Mouse (Mus musculus) bone marrow, adult 2 months (tissue): ENCODE measurements around the gene Glod4.

Source experiments
- CTCF ChIP-seq: fragments of 200-500 bp; IDR thresholded peaks from 2 replicates; pipeline ENCODE4 v1.5.1; 2011; ENCODE audit warnings: low read length, control low read depth; ENCODE audit not compliant: control insufficient read depth, insufficient read depth
- POLR2A ChIP-seq: fragments of 200-500 bp; IDR thresholded peaks from 2 replicates; pipeline ENCODE4 v1.6.1; 2011; ENCODE audit warnings: low read depth, mild to moderate bottlenecking, control low read depth, low read length, borderline replicate concordance; ENCODE audit not compliant: control insufficient read depth

DNA sequence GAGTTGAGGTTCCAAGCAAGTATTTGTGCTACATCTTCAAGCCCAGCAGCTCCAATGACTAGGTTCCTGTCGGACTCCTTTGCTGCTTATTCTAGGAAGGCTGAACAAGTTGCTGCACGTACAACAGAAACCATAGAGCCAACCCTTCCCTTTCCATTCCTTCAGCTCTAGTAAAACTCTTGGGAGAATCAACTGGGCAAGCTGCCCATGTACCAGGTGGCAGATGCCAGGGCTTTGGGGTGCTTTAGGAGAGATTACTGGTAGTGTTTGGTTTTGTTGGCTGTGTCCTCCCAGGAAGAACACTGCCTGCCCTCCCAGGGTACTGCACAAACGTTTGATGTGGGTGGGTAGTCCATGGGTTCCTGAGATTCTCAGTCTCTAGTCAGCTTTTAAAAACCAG lies 8.5 kb upstream of the Glod4 start:
- TF ChIP-seq CTCF (no peak), POLR2A (no peak)
